Mouse (Mus musculus) megakaryocyte, adult 5-6 weeks (primary cell): ENCODE results near the gene Haghl. TPM values are rescaled to one million over a fixed set of nuclear protein-coding genes. Genes with fewer than 3 reads are reported as not detected.

Source experiments
- ATAC-seq: 2 replicates; pipeline ENCODE4 v1.8.0; 2016; ENCODE audit warnings: mild to moderate bottlenecking, inconsistent platforms; ENCODE audit not compliant: poor library complexity, severe bottlenecking
- total RNA-seq, 2 experiments: library from RNA; stranded (forward) in 1 of 2; stranded (reverse) in 1 of 2; fragments of 153-499, 151-499 nt in 1 of 2; fragments of 221-1000, 200-1000 nt in 1 of 2; gene quantifications; 2 replicates each; pipeline versions ENCODE4 v1.2.3 to v1.2.4; 2015 to 2017

Haghl gene
- total RNA-seq, 2 experiments from 2014 or later: 10.3 to 15.9 TPM

DNA sequence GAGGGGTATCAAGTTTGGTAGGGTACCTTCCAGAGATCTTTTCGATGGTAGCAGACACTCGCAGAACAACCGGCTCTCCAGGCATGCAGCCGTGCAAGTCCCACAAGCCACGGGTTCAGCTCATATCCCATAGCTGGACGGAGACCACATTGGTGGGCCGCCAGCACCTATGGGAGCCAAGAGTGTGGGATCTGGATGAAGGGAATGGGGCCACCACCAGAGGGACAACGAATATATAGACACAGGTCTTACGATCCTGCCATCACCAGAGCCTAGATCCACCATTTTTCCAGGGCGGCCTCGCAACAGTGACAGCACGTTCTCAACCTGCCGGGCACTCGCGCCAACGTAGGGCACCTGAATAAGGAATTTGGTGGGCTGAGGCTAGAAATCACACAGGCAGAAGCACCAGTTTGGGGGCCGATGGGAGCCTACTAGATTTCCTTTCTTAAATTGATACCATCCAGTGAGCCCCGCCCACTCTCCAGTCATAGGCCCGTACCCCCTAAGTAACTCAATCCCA is 5.9 kb upstream of the Haghl start:
- no peak for ATAC-seq

DNA sequence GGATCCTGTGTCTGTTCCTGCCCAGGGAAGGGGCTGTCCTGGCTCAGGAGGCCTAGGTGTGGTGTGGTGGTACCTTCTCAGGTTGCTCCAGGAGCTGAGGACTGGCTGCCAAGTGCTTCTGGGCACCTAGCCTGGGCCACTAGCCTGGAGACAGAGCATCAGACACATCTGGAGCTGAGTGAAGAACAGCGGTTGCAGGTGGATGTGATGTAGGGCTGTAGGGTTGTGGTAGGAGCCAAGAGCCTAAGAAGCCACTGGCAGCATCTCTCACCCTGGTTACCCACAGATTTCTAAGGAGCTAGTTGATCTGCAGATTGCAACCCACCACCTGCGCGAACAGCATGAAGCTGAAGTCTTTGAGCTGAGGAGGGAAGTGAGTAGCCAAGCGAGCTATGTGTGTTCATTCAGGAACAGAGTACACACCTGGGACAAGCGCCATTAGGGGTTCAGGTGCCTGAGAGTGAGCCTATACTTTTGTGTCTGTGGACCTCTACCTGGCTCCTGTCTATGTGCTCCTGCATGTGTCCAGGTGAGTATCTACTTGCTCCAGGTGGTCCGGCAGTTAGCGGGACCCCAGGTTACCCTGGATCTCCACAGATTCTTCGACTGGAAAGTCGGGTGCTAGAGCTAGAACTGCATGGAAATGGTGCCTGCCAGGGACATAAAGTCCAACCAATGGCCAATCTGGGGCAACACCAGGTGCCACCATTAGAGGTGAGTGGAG is 1.5 kb upstream of the Haghl start:
- ATAC-seq: no peak

DNA sequence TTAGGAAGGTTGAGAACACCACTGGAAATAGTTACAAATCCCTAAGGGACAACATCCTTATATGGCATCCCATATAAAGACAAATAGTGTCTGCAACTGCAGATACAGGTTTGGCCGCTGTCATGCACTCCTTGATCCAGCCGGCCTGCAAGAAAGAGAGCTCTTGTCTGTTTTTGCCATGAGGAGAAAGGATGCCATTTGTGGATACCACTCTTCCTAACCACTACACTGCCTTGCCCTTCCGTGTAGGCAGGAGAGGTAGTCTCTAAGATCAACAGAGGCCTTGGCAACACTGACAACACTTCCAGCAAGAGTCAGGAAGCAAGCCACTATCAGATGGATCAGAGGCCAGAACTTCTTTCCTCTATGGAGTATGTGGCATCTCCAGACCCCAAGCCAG is 807 bp upstream of the Haghl start, which contains the start of gene Ccdc78:
Ccdc78 (plus strand) TSS at position 301 of the 400 bp plus-strand sequence.
- ATAC-seq: no peak

DNA sequence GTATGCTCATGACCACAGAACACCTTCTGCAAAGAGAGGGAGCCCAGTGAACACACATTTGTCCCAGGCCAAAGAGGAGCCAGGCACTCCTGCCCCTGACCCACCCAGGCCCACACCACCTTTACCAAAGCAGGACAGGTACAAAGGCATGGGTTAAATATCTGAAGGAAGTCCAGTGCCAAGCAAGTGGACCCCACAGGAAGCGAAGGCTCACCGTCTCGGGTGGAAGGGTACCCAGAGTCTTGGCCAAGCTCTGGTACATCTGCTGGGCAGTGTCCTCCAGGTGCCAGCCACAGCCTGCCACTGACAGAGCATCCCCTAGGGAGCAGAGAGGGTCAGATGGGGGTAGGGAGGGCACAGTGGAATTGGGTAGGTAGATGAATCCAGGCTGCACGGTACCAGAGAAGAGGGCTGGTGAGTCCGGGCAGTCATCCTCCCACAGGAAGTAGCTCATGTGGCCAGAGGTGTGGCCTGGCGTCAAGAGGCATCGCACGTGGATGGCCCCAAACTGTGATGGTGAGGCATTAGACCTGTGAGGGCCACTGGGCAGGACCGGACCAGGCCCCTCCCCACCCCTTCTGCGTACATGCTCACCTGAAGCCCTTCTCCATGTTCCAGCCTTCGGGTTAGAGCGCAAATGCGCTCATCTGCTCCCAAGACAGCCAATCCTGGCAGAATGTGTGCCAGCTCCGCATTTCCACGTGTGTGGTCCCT is 1.5 kb downstream of the Haghl start:
- ATAC-seq: no peak

- no peak for ATAC-seq
Observed at GRCm38 (mm10) chr17:25783086-25783485, 2.4 kb downstream of the Haghl start.

DNA sequence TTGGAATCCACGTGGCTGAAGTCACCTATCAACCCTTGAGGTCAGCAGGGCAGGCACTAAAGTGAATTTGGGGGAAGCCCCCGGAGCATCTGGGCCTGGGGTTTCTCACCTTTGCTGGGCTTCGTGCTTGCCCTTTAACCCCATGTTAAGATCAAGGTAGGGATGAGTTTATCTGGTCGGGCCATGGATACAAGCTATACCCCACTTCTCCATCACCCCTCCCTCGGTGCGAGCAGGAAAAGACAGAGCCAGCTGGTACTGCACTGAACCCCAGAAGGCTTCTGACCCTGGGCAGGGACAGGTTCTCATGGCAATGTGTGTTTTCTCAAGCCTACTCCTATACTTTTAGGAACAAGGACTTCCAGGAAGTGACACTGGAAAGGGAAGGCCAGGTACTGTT is 4.1 kb downstream of the Haghl start:
- ATAC-seq: no peak

DNA sequence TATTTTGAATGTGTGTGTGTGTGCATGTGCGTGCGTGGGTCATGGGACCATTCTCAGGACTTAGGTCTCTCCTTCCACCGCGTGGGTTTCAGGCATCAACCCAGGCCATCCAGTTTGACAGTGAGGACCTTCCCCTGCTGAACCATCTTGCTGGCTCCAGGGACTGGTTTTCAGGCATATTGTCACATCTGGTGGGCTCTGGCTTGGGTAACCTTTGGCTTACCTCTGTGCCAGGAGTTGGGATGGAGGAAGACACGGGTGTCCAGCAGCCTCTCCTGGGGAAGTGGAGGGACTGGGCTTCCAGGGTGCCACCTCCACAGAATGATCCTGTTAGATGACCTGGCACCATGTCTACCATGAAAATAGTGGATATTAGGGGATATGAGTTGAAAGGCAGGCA is 7.5 kb downstream of the Haghl start:
- no peak for ATAC-seq

DNA sequence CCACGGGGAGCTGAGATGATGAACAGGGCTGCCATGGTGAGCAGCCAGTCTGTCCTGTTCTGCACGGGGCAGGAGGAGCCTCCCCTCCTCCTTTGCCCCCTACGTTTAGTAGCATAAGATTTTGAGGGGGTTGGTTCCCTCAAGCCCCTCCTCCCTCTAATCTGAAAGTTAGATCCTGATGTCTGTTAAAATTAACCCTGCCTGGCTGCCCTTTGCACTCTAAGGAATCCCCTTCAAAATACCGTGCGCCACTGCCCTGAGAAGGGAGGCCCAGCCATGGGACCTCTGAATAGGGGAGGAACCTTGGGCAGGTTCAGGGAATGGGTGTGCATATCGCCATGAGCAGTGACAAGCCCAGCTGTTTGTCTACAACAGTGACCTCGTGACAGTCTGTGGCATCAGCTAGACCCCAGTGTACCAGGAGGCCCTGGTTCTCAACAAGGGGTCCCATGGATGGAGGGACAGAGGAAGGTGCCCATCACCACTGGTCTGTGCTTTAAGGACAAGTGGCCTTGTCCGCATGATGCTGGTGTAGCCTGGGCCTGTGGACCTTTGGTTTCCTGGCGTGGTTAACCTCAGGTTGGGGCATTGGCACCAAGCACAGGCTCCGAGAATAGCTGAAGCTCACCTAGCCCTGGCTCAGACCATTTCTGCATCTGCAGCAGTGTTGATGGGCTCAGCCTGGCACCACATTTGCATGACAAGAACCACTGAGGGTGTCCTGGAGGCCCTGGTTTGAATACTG is 10.0 kb downstream of the Haghl start:
- no peak for ATAC-seq

- ATAC-seq: peak; percentile 98
Observed at GRCm38 (mm10) chr17:25773549-25774120, 11.8 kb downstream of the Haghl start, which contains the start of gene Narfl. Narfl (plus strand) TSS chr17:25773776.

DNA sequence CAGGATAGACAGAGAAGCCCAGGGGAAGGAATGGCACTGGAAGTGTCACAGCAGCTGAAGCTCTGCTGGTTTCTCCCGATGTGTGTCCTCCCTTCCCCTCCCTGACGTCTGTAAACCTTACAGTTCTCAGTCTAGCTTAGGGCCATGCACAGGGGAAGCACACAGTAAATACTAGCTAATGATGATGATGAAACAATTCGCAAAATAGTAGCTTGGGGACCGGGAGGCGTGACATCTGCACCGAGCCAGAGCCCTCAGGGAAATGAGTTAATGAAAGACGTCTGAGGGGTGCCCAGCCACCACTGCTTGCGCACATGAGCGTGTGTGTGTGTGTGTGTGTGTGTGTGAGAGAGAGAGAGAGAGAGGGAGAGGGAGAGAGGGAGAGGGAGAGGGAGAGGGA is 16.1 kb downstream of the Haghl start:
- no peak for ATAC-seq

- ATAC-seq: no peak
Observed at GRCm38 (mm10) chr17:25765886-25766285, 19.6 kb downstream of the Haghl start.

- no peak for ATAC-seq
Observed at GRCm38 (mm10) chr17:25762591-25762990, 22.9 kb downstream of the Haghl start.

GRCm38 (mm10) chr17:25761561-25761970 is 23.9 kb downstream of the Haghl start:
- ATAC-seq: no peak

DNA sequence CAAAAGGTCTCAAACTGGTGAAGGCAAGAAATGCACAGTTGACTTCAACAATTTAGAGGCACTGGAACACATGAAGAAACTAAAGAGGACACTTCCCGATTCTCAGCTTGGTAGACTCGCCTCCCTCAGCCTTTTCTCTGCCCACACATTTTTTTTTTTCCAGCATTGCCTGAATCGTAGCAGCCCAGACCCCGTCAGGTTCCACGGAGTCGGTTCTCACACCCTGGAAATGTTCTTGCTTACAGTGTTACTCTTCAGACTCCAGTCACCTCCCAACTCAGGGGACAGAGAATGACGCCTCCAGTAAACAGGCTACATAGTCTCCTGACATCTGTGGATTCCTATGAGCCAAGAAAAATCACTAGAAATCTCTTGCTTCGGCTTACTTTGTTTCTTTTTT is 25.3 kb downstream of the Haghl start:
- ATAC-seq: no peak

- no peak for ATAC-seq
Observed at GRCm38 (mm10) chr17:25757691-25758090, 27.8 kb downstream of the Haghl start.

GRCm38 (mm10) chr17:25756378-25757242 is 28.9 kb downstream of the Haghl start:
- no peak for ATAC-seq

GRCm38 (mm10) chr17:25755627-25756377 is 29.7 kb downstream of the Haghl start:
- ATAC-seq: no peak

- no peak for ATAC-seq
Observed at GRCm38 (mm10) chr17:25755086-25755485, 30.4 kb downstream of the Haghl start.

- no peak for ATAC-seq
Observed at GRCm38 (mm10) chr17:25754241-25754640, 31.2 kb downstream of the Haghl start, which contains the start of gene Msln. Msln (minus strand) TSS chr17:25754378.
